Mouse (Mus musculus): ENCODE results near the gene Gnb1.
"Not testable (repeated sequence)": the region's sequence is repeated elsewhere in the genome, so short reads cannot be mapped to it uniquely, and the experiment has no call there.

The Gnb1 gene

DNA sequence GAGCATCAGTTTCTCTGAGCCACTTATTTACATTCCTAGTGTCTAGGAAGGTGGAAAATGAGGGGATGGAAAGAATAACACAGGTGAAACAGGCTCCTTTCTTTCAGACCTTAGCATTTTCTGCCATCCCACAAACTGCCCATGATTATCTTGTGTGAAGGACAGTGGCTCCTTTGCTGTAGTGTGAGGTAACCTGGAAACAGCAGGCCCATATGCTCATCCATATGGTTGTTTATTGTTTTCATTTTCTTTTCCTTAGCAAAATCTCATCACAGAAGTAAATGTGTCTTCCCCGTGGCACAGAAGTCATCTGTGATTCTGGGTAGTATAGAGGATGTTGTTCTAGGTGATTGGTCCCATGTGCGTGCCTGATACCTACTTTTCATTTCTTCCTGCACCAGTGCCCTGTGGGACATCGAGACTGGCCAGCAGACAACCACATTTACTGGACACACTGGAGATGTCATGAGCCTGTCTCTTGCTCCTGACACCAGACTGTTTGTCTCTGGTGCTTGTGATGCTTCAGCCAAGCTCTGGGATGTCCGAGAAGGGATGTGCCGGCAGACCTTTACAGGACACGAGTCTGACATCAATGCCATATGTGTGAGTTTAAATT lies 61.9 kb downstream of the Gnb1 start:
- no peak for DNase-seq (ENCODE audit: low spot score in 2 of 2)

DNA sequence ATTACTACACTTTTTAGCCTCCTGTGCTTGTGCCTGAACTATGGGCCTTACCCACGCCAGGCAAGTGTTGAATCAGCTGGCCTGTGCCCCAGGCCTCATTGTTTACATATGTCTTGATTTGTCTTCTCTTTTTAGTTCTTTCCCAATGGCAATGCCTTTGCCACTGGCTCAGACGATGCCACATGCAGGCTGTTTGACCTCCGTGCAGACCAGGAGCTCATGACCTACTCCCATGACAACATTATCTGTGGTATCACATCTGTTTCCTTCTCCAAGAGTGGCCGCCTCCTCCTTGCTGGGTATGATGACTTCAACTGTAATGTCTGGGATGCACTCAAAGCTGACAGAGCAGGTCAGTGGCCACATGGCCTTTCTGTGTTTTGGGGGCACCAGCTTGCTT lies 63.7 kb downstream of the Gnb1 start:
- no peak for DNase-seq (ENCODE audit: low spot score in 2 of 2)

DNA sequence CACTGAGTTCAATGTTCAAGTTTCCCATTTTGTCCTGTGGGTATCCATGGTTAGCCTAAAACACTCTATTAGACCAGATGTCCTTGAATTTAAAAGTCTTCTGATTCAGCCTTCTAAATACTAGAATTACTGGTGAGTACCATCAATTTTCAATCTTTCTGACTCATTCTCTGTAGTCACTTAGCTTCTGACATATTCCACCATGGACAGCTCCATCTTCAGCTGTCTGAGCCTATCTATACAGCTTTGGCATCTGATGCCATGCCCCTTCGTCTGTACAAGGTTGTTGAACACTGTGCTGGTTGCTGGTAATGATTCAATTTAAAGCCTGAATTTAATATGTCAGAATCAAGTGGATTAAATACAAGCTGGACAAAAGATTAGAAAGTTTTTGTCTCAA lies 64.3 kb downstream of the Gnb1 start:
- no peak for DNase-seq (ENCODE audit: low spot score in 2 of 2)

DNA sequence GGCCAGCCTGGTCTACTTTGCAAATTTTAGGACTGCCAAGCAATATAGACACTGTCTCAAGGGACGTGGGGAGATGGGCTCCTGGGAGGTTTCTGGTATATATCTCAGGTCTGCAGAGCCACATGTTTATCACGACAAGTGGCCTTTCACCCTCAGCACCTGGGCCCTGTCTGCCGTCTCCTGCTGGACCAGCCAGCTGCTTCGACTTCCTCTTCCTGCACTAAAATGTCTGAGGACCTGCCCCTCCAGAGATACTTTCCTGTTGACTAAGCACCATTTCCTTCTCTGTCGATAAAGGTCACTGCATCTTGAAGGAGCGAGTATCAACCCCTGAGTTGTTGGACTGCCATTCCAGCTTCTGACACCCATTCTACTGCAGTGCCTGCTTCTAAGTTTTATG lies 68.3 kb downstream of the Gnb1 start:
- no peak for DNase-seq (ENCODE audit: low spot score in 2 of 2)

DNA sequence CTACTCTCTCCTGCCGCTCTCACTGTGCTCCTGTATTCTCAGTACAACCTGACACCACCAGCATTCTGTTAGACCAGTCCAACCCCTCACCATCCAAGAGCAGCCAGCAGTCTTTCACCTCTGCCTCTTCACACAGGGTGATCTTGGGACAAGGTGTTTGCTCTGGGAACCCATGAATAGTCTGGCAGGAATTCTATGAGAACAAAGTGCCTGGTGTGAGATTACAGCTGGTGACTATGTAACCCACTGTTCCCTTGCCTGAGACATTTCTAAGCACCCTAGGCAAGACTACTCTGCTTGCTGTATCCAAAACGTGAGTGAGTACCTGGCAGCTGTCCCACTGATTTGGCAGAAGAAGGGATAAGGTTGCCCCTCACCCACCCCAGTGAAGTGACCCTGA lies 69.8 kb downstream of the Gnb1 start:
- DNase-seq (ENCODE audit: low spot score in 2 of 2), result no peak

DNA sequence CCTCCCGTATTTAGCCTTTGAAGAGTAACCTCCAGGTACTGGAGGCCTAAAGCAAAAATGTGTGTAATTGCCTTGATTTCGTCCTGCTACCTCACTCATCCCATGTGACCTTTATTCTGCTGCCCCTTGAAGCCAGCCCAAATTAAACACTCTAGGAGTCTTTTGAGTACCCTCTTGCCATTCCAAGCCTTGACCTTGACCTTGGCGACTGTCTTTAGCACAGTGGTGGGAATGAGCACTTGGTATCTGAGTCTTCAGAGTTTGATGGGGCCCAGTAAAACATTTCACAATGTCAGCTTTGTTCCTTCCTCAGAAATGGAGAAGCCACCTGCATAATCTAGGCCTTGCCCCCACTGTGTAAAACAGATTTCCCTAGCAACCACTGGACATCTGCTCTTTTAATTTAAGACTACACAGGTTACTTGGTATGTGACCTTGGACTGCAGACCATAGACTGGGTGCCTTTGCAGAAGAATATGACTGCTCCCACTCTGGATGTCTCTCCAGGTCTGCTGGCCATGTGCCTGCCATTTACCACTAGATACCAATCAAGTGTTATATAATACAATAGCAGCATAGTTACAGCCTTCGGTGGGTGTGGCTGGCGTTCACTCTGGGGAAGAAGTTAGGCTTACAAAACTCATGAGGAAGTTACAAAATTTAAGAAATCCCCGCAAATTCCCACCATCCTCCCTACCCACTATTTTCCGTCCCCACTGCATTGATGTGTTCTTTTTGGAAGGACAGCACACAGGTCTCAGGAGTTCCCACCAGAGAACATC lies 70.7 kb downstream of the Gnb1 start, which contains the start of gene Nadk:
Gene Nadk (plus strand): TSS at position 718 of the 782 bp plus-strand sequence.
- no peak for DNase-seq (ENCODE audit: low spot score in 2 of 2)

DNA sequence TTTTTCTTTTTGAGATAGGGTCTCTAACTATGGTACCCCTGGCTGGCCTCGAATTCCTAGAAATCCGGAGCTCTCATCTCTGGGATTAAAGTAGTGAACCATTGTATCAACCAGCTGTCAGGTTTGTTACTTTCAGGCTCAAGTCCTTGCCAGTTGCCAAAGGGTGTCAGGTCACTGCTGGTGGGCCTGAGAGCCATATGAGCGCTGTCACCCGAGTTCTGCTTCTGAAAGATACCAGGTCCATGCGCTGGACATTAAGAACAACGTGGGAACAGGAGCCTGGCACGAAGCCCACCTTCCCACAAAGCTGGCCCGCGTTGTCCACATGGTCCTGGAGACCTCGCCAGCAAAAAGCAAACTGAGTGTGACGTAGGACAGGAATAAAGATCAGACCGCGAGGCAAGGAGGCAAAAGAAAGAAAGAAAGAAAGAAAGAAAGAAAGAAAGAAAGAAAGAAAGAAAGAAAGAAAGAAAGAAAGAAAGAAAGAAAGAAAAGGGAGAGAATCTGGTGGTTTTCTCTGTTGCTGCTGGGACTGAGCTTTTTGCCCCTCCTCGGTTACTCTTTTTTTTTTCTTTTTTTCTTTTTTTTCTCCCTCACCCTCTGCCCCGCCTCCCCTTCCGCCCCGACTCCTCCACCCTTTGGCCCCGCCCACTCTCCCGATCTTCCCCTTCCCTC lies 71.7 kb downstream of the Gnb1 start:
- peak in 1 of 2 experiments; percentile 38 for DNase-seq (ENCODE audit: low spot score in 2 of 2)

DNA sequence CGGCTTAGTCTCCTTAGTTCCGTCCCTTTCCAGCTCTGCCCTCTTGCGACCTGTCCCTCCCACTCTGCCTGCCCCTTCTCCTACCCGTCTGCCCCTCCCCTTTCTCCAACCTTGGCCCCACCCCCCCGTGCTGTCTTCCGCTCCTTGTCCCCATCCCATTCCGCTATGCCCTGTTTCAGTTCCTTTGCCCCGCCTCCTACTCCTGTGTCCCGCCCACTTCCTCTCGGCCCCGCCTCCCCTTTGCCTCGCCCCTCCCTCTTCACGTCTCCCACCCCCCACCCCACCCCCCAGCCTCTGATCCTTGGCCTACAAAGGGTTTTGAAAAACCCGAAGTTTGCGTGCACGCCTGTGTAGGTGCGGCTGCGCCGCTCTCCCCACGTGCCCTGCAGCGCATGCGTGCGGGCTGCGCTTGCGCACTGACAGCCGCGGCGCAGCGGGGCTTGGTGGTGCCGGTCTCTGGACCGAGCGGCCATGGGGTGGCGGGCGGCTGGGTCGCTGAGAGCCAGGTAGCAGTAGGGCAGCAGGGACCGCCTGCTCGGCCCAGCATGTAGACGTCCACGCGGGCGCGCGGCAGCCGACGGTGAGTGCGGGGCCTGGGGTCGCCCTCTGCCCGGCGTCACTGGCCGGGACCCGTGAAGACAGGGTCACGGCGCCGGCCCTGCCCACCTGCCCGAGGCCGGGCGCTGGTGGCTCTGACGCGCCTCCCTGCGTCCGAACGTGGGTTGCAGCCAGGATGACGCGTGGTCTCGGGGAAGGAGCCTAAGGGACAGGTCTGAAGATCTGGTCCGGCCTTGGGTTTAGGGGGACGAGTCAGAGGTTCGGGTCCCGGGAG lies 72.5 kb downstream of the Gnb1 start:
- peak; percentile 79 to 87 for DNase-seq (ENCODE audit: low spot score in 2 of 2)

DNA sequence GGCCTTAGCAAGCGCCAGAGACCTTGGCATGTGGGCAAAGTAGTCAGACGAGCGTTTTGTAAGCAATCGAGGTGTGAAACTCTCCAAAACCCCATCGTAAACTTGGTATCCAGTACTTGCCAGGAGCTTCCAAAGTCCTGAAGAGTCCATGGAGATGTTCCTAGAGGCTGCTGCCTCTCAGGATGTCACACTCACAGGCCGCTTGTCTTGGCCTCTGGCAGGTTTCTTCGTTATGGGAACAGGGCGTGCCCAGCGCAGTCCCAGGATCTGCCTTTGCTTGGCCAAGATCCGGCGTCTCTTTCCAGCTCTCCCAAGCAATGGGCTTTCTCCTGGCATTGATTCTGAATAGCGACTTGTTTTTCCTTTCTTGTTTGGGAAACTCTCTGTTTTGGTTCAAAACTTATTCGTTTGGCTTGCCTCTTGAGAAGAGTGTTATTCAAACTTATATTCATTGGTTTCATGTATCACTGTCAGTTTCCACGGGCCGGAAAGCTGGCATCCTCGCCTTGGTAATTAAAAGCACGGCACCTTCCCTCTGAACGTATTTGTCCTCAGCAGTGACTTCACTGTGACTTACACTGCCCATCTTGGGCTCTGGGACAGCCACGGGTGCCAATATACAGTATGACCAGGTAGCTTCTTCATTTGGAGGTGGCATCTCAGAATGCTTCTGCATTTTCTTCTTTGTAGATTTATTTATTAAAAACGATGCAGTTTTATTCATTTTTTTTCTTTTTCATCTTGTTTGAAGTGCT lies 73.3 kb downstream of the Gnb1 start:
- no peak for DNase-seq (ENCODE audit: low spot score in 2 of 2)

DNA sequence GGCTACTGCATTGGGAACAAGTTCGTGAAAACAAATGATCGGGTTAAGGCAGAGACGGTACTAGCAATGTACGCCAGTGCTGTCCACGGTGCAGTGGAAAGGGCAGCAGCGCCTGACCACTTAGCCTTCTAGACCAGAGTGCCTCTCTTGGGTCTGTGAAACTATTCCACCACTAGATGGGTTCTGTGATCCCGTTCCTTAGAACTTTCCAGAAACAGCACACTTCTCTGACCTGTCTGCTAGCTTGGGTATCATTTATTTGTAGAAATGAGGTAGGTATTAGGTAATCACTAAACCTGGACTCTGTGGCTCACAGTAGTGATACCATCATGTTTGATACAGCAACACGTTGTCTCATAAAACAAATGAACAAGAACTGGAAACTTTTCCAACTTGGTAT lies 75.4 kb downstream of the Gnb1 start:
- DNase-seq (ENCODE audit: low spot score in 2 of 2), result no peak

DNA sequence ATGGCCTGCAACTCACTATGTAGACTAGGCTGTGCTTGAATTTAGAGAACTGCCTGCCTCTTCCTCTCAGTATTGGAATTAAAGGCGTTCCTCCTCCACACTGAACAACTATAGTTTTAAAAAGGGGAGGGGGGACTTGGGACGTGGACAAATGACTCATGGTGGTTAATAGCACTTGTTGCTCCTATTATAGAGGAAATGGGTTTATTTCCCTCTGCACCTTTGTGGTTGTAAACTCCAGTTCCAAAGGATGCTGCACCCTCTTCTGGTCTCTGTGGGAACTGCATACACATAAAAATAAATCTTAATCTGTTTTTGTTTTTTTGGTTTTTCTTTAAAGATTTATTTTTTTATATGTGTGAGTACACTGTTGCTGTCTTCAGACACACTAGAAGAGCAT lies 77.0 kb downstream of the Gnb1 start:
- no peak for DNase-seq (ENCODE audit: low spot score in 2 of 2)

DNA sequence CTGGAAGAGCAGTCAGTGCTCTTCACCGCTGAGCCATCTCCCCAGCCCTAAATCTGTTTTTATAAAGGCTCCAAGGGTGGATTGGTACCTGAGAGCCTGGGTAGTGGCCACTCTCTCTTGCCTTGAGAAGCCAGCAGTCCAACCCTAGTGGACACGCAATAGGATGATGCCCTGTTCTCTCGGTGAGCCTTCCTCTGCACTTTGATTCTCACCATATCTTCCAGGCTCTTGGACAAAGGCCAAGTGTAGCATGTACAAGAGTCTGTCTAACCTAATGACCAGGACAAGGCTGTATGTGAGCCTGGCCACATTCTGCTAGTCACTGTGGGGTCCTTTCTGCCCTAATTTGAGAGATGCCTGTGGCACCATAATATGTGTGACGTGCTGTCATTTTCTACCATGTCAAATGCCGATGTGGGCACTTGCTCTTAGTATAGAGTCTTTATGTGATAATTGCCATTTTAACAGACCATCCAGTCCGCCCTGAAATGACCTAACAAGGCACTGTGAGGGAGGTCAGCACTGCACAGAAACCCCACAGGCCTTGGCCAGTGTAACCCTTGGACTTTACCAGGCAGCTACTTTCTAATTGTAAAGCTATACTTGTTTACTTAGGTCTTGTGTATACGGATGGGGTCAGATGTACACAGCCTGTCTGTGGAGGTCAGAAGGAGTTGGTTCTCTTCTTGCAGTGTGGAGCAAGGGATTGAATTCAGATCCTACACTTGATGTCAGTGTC lies 77.6 kb downstream of the Gnb1 start:
- no peak for DNase-seq (ENCODE audit: low spot score in 2 of 2)

DNA sequence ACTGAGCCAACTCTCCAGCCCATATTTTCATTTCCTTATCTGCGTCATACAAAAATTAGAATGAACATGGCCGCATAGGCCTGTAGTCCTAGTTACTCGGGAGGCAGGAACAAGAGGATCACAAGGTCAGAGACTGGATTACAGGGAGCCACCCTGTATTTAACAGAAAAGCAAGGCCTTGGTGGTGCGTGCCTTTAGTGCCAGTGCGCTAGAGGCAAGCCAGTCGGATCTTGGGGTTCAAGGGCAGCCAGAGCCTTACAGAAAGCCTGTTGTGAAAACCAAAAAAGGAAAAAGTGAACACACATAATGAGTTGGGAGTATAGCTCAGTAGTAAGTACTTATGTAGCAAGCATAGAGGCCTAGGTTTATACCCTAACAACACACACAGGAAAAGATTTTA lies 78.7 kb downstream of the Gnb1 start:
- DNase-seq (ENCODE audit: low spot score in 2 of 2), result no peak

DNA sequence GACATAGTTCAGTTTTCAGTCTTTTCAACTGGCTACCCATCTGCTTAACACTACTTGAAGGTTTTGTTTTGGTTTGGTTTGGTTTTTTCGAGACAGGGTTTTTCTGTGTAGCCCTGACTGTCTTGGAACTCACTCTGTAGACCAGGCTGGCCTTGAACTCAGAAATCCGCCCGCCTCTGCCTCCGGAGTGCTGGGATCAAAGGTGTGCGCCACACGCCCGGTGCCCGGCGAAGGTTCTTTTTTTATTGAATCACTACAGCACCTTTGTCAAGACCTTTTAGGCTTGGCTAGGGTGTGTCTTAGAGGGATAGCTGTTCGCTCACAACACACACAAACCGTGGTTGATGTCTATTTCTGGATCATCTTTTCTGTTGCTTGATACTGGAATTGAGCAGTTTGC lies 79.2 kb downstream of the Gnb1 start:
- not testable (repeated sequence) for DNase-seq (ENCODE audit: low spot score in 2 of 2)

DNA sequence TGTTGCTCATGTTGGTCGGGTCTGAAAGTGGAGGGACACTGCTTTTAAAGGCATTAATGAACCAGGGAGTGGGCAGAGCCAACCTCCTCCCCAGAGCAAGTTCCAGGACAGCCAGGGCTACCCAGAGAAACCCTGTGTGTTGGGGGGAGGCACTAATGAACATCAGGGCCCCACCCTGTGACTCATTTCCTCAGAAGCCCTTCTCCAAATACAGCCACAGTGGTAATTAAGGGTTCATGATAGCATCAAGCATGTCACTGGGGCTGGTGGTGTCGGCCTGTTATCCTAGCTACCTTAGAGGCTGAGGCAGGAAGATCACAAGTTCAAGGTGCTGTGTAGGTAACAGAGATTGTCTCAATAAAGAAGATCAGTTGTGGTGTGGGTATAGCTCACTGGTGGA lies 80.3 kb downstream of the Gnb1 start:
- DNase-seq (ENCODE audit: low spot score in 2 of 2), result no peak

DNA sequence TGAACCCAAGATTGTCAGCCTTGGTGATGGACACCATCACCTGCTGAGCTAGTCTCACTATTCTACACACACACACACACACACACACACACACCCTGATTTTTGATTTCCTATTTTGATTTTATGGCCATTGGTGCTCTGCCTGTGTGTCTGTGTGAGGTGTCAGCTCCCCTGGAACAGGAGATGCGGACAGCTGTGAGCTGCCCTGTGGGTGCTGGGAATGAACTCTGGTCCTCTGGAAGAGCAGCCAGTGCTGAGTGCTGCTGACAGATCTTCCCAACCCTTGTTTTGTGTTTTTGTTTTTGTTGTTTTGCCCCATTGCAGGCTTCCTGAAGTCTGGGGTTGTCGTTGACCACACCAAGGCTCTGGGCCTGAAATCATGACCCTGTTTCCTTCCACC lies 82.0 kb downstream of the Gnb1 start:
- DNase-seq (ENCODE audit: low spot score in 2 of 2), result no peak

DNA sequence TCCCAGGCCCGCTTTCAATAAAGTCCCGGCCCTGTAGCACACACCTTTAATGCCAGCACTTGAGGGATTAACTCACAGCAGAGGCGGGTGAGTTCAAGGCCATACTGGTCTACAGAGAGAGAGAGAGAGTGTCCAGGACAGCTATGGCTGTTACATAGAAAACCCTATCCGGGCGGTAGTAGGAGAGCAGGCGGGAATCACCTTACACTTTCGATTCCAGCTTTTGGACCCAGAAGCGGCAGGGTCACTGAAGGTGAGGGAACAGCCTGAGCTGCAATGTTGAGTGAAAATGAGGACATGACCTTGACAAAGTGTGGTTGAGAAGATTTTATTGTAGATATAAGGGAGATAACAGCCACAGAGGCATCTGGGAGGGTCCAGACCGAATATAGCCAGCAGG lies 82.7 kb downstream of the Gnb1 start:
- no peak for DNase-seq (ENCODE audit: low spot score in 2 of 2)

DNA sequence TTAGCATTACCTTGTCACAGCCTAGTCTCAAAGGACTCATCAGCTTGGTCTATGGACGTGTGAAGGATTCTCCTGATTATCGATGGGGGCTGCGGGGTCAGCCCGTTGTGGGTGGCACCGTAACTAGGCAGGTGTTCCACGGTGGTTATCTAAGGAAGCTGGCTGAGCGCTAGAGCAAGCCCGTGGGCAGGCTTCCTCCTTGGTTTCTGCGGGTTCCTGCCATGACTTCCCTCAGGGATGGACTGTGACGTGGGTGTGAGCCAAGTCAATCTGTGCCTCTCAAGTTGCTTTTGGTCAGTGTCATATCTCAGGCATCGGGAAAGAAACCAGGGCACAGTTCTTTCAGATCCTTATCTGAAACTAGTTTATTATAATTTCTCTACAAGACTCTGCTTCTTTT lies 83.8 kb downstream of the Gnb1 start:
- no peak for DNase-seq (ENCODE audit: low spot score in 2 of 2)

DNA sequence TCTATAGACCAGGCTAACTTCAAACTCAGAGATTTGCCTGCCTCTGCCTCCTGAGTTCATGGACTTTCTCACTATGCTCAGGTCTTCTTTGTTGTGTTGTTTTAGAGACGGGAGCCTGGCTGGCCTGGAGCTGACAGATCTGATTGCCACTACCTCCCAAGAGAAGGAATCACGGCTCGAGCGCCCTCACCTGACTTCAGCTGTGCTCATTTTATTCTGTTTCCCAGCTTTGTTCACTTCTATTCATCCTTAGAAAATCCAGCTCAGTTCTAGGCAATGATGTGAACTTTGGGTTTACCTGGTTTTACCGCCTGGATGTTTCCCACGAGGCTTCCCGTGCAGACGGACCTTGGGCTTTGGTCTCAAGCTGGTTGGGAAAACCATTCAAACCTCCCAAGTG lies 84.4 kb downstream of the Gnb1 start:
- DNase-seq (ENCODE audit: low spot score in 2 of 2), result no peak

DNA sequence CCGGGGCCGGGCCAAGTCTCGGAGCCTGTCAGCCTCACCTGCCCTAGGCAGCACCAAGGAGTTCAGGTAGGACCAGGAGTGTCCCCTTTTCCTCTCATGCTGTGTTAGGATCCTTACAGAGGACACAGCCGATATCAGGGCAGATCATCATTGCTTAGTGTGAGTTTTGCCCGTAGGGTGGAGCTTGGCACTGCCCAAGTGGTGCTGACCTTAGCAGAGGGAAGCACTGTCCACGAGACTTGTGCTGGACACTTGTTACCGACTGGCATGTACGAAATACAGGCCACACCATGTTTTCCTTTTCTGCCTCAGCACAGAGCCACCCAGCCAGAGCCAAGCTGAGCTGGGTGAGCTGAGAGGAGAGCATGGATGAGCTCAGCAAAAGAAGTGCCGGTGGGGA lies 86.0 kb downstream of the Gnb1 start:
- DNase-seq (ENCODE audit: low spot score in 2 of 2), result no peak

DNA sequence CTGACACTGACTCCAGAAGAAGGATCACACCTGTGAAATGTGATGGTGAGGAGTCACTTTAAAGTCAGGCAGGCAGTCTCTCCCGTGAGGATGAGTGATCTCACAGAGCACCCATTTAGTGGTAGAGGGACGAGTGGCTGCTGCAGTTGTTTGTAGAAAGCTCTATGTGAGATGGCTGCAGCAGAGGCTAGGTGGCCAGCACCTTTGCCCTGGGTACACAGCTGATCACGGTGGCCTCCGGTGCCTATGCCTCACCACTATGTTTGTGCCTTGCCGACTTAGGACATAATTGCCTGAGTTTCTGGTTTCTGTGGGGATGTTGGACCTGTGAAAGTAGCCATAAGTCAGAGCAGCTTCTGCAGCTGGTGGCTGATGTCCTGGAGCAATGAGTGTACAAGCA lies 86.6 kb downstream of the Gnb1 start:
- DNase-seq (ENCODE audit: low spot score in 2 of 2), result no peak
